Mouse (Mus musculus): Measurements from ENCODE around the gene Kiz. TPM values are rescaled to one million over a fixed set of nuclear protein-coding genes. Genes with fewer than 3 reads are reported as not detected.
A peak's percentile ranks its signal among the peaks of the same experiment; 100 is the strongest.

Gene Kiz
- polyA plus RNA-seq, 1 experiment, result 17.9 TPM

- H3K9me3 ChIP-seq (replicated peaks; ENCODE audit: control insufficient read depth, insufficient read depth, low read length, poor library complexity, severe bottlenecking), result no peaks in the 10 kb centered on the region
- H3K27ac ChIP-seq (ENCODE audit: insufficient read depth, low read length), result no peak overlapping the region
- no peaks in the 10 kb centered on the region for H3K27me3 ChIP-seq (ENCODE audit: control insufficient read depth, insufficient read depth, low read length, poor library complexity, severe bottlenecking)
- TF ChIP-seq CTCF (IDR thresholded peaks at IDR 0.05; ENCODE audit: low read depth, low read length), result peak; percentile 81
- no peak for TF ChIP-seq POLR2A (IDR thresholded peaks at IDR 0.05; ENCODE audit: insufficient read depth, low read length)
- 0 out of 2 replicates have a peak, but pooled peaks have one; percentile 15 for TF ChIP-seq EP300 (IDR thresholded peaks at IDR 0.05; ENCODE audit: insufficient read depth, low read depth, low read length)
- no peak overlapping the region for H3K9ac ChIP-seq (ENCODE audit: low read depth, poor library complexity, severe bottlenecking)
- no peaks in the 10 kb centered on the region for H3K36me3 ChIP-seq (ENCODE audit: control insufficient read depth, insufficient read depth, low read length, poor library complexity, severe bottlenecking)
- no peaks in the 10 kb centered on the region for H3K4me1 ChIP-seq (ENCODE audit: control insufficient read depth, insufficient read depth, low read length)
- H3K4me3 ChIP-seq (ENCODE audit: low read depth, low read length), result no peak overlapping the region
Observed at GRCm38 (mm10) chr2:146958951-146959821, 103.5 kb downstream of the Kiz start.

GRCm38 (mm10) chr2:146975024-146975423 is 119.4 kb downstream of the Kiz start:
- Histone ChIP-seq H3K4me3 (ENCODE audit: low read depth, low read length) (no peak overlapping the region), H3K36me3 (ENCODE audit: control insufficient read depth, insufficient read depth, low read length, poor library complexity, severe bottlenecking) (no peaks in the 10 kb centered on the region), H3K9me3 (replicated peaks; ENCODE audit: control insufficient read depth, insufficient read depth, low read length, poor library complexity, severe bottlenecking) (no peaks in the 10 kb centered on the region), H3K4me1 (ENCODE audit: control insufficient read depth, insufficient read depth, low read length) (no peaks in the 10 kb centered on the region), H3K27me3 (ENCODE audit: control insufficient read depth, insufficient read depth, low read length, poor library complexity, severe bottlenecking) (no peaks in the 10 kb centered on the region), H3K27ac (ENCODE audit: insufficient read depth, low read length) (no peak overlapping the region), H3K9ac (ENCODE audit: low read depth, poor library complexity, severe bottlenecking) (no peak overlapping the region)
- TF ChIP-seq EP300 (IDR thresholded peaks at IDR 0.05; ENCODE audit: insufficient read depth, low read depth, low read length), result no peak
- no peak for TF ChIP-seq CTCF (IDR thresholded peaks at IDR 0.05; ENCODE audit: low read depth, low read length)
- TF ChIP-seq POLR2A (IDR thresholded peaks at IDR 0.05; ENCODE audit: insufficient read depth, low read length), result no peak

GRCm38 (mm10) chr2:146975453-146976028 is 119.9 kb downstream of the Kiz start:
- Histone ChIP-seq H3K27me3 (ENCODE audit: control insufficient read depth, insufficient read depth, low read length, poor library complexity, severe bottlenecking) (no peaks in the 10 kb centered on the region), H3K27ac (ENCODE audit: insufficient read depth, low read length) (no peak overlapping the region), H3K36me3 (ENCODE audit: control insufficient read depth, insufficient read depth, low read length, poor library complexity, severe bottlenecking) (no peaks in the 10 kb centered on the region), H3K9me3 (replicated peaks; ENCODE audit: control insufficient read depth, insufficient read depth, low read length, poor library complexity, severe bottlenecking) (no peaks in the 10 kb centered on the region), H3K9ac (ENCODE audit: low read depth, poor library complexity, severe bottlenecking) (no peak overlapping the region), H3K4me1 (ENCODE audit: control insufficient read depth, insufficient read depth, low read length) (no peaks in the 10 kb centered on the region), H3K4me3 (ENCODE audit: low read depth, low read length) (no peak overlapping the region)
- TF ChIP-seq CTCF (IDR thresholded peaks at IDR 0.05; ENCODE audit: low read depth, low read length) (no peak), EP300 (IDR thresholded peaks at IDR 0.05; ENCODE audit: insufficient read depth, low read depth, low read length) (no peak), POLR2A (IDR thresholded peaks at IDR 0.05; ENCODE audit: insufficient read depth, low read length) (no peak)

GRCm38 (mm10) chr2:146982786-146983185 is 127.1 kb downstream of the Kiz start:
- Histone ChIP-seq H3K9me3 (replicated peaks; ENCODE audit: control insufficient read depth, insufficient read depth, low read length, poor library complexity, severe bottlenecking) (no peaks in the 10 kb centered on the region), H3K27ac (ENCODE audit: insufficient read depth, low read length) (no peak overlapping the region), H3K27me3 (ENCODE audit: control insufficient read depth, insufficient read depth, low read length, poor library complexity, severe bottlenecking) (no peaks in the 10 kb centered on the region), H3K9ac (ENCODE audit: low read depth, poor library complexity, severe bottlenecking) (no peak overlapping the region), H3K36me3 (ENCODE audit: control insufficient read depth, insufficient read depth, low read length, poor library complexity, severe bottlenecking) (no peaks in the 10 kb centered on the region), H3K4me1 (ENCODE audit: control insufficient read depth, insufficient read depth, low read length) (no peaks in the 10 kb centered on the region), H3K4me3 (ENCODE audit: low read depth, low read length) (no peak overlapping the region)
- TF ChIP-seq EP300 (IDR thresholded peaks at IDR 0.05; ENCODE audit: insufficient read depth, low read depth, low read length), result no peak
- TF ChIP-seq CTCF (IDR thresholded peaks at IDR 0.05; ENCODE audit: low read depth, low read length), result no peak
- no peak for TF ChIP-seq POLR2A (IDR thresholded peaks at IDR 0.05; ENCODE audit: insufficient read depth, low read length)

GRCm38 (mm10) chr2:146984831-146985230 is 129.2 kb downstream of the Kiz start:
- Histone ChIP-seq H3K9ac (ENCODE audit: low read depth, poor library complexity, severe bottlenecking) (no peak overlapping the region), H3K27me3 (ENCODE audit: control insufficient read depth, insufficient read depth, low read length, poor library complexity, severe bottlenecking) (no peaks in the 10 kb centered on the region), H3K27ac (ENCODE audit: insufficient read depth, low read length) (no peak overlapping the region), H3K36me3 (ENCODE audit: control insufficient read depth, insufficient read depth, low read length, poor library complexity, severe bottlenecking) (no peaks in the 10 kb centered on the region), H3K4me1 (ENCODE audit: control insufficient read depth, insufficient read depth, low read length) (no peaks in the 10 kb centered on the region), H3K9me3 (replicated peaks; ENCODE audit: control insufficient read depth, insufficient read depth, low read length, poor library complexity, severe bottlenecking) (no peaks in the 10 kb centered on the region), H3K4me3 (ENCODE audit: low read depth, low read length) (no peak overlapping the region)
- TF ChIP-seq POLR2A (IDR thresholded peaks at IDR 0.05; ENCODE audit: insufficient read depth, low read length) (no peak), CTCF (IDR thresholded peaks at IDR 0.05; ENCODE audit: low read depth, low read length) (no peak), EP300 (IDR thresholded peaks at IDR 0.05; ENCODE audit: insufficient read depth, low read depth, low read length) (no peak)

- no peaks in the 10 kb centered on the region for H3K9me3 ChIP-seq (replicated peaks; ENCODE audit: control insufficient read depth, insufficient read depth, low read length, poor library complexity, severe bottlenecking)
- H3K4me1 ChIP-seq (ENCODE audit: control insufficient read depth, insufficient read depth, low read length), result no peaks in the 10 kb centered on the region
- H3K36me3 ChIP-seq (ENCODE audit: control insufficient read depth, insufficient read depth, low read length, poor library complexity, severe bottlenecking), result no peaks in the 10 kb centered on the region
- no peak overlapping the region for H3K9ac ChIP-seq (ENCODE audit: low read depth, poor library complexity, severe bottlenecking)
- TF ChIP-seq POLR2A (IDR thresholded peaks at IDR 0.05; ENCODE audit: insufficient read depth, low read length) (no peak), EP300 (IDR thresholded peaks at IDR 0.05; ENCODE audit: insufficient read depth, low read depth, low read length) (no peak), CTCF (IDR thresholded peaks at IDR 0.05; ENCODE audit: low read depth, low read length) (no peak)
- H3K4me3 ChIP-seq (ENCODE audit: low read depth, low read length), result no peak overlapping the region
- no peaks in the 10 kb centered on the region for H3K27me3 ChIP-seq (ENCODE audit: control insufficient read depth, insufficient read depth, low read length, poor library complexity, severe bottlenecking)
- no peak overlapping the region for H3K27ac ChIP-seq (ENCODE audit: insufficient read depth, low read length)
Observed at GRCm38 (mm10) chr2:146985807-146986206, 130.1 kb downstream of the Kiz start.

All from ES-Bruce4 (cell line).